Mouse (Mus musculus): ENCODE data around the gene Ntn1.

- TF ChIP-seq CTCF (conservative IDR thresholded peaks at IDR 0.05; ENCODE audit: insufficient read depth, insufficient read length, low read depth, low read length): no peak
- no peak for TF ChIP-seq POLR2A (IDR thresholded peaks at IDR 0.05; ENCODE audit: low read depth, low read length)
These were observed 186.7 kb downstream of the Ntn1 start for GRCm38 (mm10) chr11:68213896-68214295.

Measured in kidney, adult 2 months (tissue).